Mouse (Mus musculus) midbrain, embryonic 15.5 days (tissue): ENCODE data around the gene Ppbp. TPM values are rescaled to one million over a fixed set of nuclear protein-coding genes. Genes with fewer than 3 reads are reported as not detected.

Source experiments
- ATAC-seq: fragments of 200-750 bp; cut with Nextera tagmentation; replicated peaks from 2 replicates; pipeline ENCODE4 v1.8.0; 2017; ENCODE audit warnings: moderate TSS enrichment
- H3K27ac ChIP-seq: fragments of 300-500 bp; sonication (generic); 2 replicates; pipeline ENCODE4 v1.5.1; 2015; ENCODE audit warnings: mild to moderate bottlenecking, inconsistent platforms
- H3K27me3 ChIP-seq: fragments of 300-500 bp; sonication (generic); replicated peaks from 2 replicates; pipeline ENCODE4 v1.6.1; 2015; ENCODE audit warnings: inconsistent platforms
- H3K36me3 ChIP-seq: fragments of 300-500 bp; sonication (generic); replicated peaks from 2 replicates; pipeline ENCODE4 v1.6.1; 2015; ENCODE audit warnings: inconsistent platforms
- H3K4me1 ChIP-seq: fragments of 300-500 bp; sonication (generic); 2 replicates; pipeline ENCODE4 v1.6.1; 2015; ENCODE audit warnings: inconsistent platforms
- H3K4me2 ChIP-seq: fragments of 300-500 bp; sonication (generic); 2 replicates; pipeline ENCODE4 v1.6.1; 2015; ENCODE audit warnings: inconsistent platforms, mild to moderate bottlenecking, moderate library complexity
- H3K4me3 ChIP-seq: fragments of 300-500 bp; sonication (generic); 2 replicates; pipeline ENCODE4 v1.5.1; 2015; ENCODE audit warnings: mild to moderate bottlenecking, inconsistent platforms
- H3K9ac ChIP-seq: fragments of 300-500 bp; sonication (generic); 2 replicates; pipeline ENCODE4 v1.6.1; 2015; ENCODE audit warnings: mild to moderate bottlenecking, inconsistent platforms
- H3K9me3 ChIP-seq: fragments of 300-500 bp; sonication (generic); 2 replicates; pipeline ENCODE4 v1.6.1; 2016; ENCODE audit warnings: inconsistent platforms
- WGBS: fragments of 180-500 bp; shearing (Covaris S2); methylation state at CpG from one replicate; pipeline ENCODE4 v1.1.7; 2015; ENCODE audit warnings: mixed read lengths; 5-methylcytosine and 5-hydroxymethylcytosine counted together
- polyA plus RNA-seq: library from polyadenylated mRNA; unstranded; fragments of >200 nt; fragmentation: Nextera tagmentation; extraction: Ambion mirVana; gene quantifications from 2 replicates; pipeline ENCODE4 v1.2.1, GENCODE M21; 2015

Gene Ppbp
- 0.84 and 1.7 TPM in 2 replicates for polyA plus RNA-seq

GRCm38 (mm10) chr5:90768218-90768617 is at the start of gene Ppbp:
TSS of gene Ppbp (plus strand) at chr5:90768518.
- Histone ChIP-seq H3K27ac (no peak within 1 kb of the TSS), H3K9ac (no peak within 1 kb of the TSS), H3K4me2 (no peak within 1 kb of the TSS), H3K9me3 (no peaks in the 10 kb centered on the region), H3K4me1 (no peaks in the 10 kb centered on the region), H3K36me3 (no peaks in the 10 kb centered on the region), H3K4me3 (no peak within 1 kb of the TSS), H3K27me3 (no peaks in the 10 kb centered on the region)
- 68% methylated on average over 3 of the region's 3 CpGs for WGBS
- no peak for ATAC-seq

- Histone ChIP-seq H3K9ac (no peak overlapping the region), H3K4me2 (no peak overlapping the region), H3K27me3 (no peaks in the 10 kb centered on the region), H3K4me1 (no peaks in the 10 kb centered on the region), H3K27ac (no peak overlapping the region), H3K4me3 (no peak overlapping the region), H3K9me3 (no peaks in the 10 kb centered on the region), H3K36me3 (no peaks in the 10 kb centered on the region)
- ATAC-seq = no peak
- 93% methylated on average over 3 of the region's 3 CpGs for WGBS
Measured at GRCm38 (mm10) chr5:90722656-90723055, 45.7 kb upstream of the Ppbp start.

GRCm38 (mm10) chr5:90728254-90728653 is 40.1 kb upstream of the Ppbp start:
- no peak overlapping the region for H3K9ac ChIP-seq
- no peaks in the 10 kb centered on the region for H3K36me3 ChIP-seq
- WGBS = 75% methylated on average over 3 of the region's 3 CpGs
- H3K27ac ChIP-seq = no peak overlapping the region
- no peak overlapping the region for H3K4me2 ChIP-seq
- H3K27me3 ChIP-seq = no peaks in the 10 kb centered on the region
- H3K4me3 ChIP-seq = no peak overlapping the region
- ATAC-seq = no peak
- H3K4me1 ChIP-seq = no peaks in the 10 kb centered on the region
- no peaks in the 10 kb centered on the region for H3K9me3 ChIP-seq

GRCm38 (mm10) chr5:90731480-90731879 is 36.8 kb upstream of the Ppbp start:
- Histone ChIP-seq H3K9me3 (no peaks in the 10 kb centered on the region), H3K27ac (no peak overlapping the region), H3K4me1 (no peaks in the 10 kb centered on the region), H3K27me3 (no peaks in the 10 kb centered on the region), H3K4me2 (no peak overlapping the region), H3K36me3 (no peaks in the 10 kb centered on the region), H3K4me3 (no peak overlapping the region), H3K9ac (no peak overlapping the region)
- 81% methylated on average over 4 of the region's 4 CpGs for WGBS
- ATAC-seq = no peak

DNA sequence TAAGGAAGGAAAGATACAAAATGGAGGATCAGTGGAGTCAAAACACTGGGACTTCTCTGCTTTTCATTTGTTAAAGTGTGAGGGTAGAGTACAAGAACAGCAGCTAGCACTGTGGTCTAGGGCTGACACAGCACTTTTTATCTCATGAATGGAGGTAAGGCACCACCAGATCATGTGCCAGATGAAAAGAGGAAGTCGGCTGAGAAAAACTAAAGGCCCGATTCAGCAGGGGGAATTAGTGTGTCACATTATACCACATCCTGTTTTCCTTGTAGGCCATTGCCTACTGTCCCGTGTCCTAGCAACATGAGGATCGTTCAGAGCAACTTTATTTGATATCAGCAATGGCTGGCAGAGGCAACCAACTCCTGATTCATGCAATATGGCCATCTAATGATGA is 26.3 kb upstream of the Ppbp start:
- Histone ChIP-seq H3K4me2 (no peak overlapping the region), H3K9ac (no peak overlapping the region), H3K9me3 (no peaks in the 10 kb centered on the region), H3K27me3 (no peaks in the 10 kb centered on the region), H3K27ac (no peak overlapping the region), H3K36me3 (no peaks in the 10 kb centered on the region), H3K4me3 (no peak overlapping the region), H3K4me1 (no peaks in the 10 kb centered on the region)
- no peak for ATAC-seq
- 74% methylated on average over 4 of the region's 4 CpGs for WGBS

GRCm38 (mm10) chr5:90753934-90754333 is 14.4 kb upstream of the Ppbp start:
- H3K9ac ChIP-seq = no peak overlapping the region
- no peak for ATAC-seq
- no peaks in the 10 kb centered on the region for H3K9me3 ChIP-seq
- H3K27me3 ChIP-seq = no peaks in the 10 kb centered on the region
- H3K27ac ChIP-seq = no peak overlapping the region
- H3K36me3 ChIP-seq = no peaks in the 10 kb centered on the region
- H3K4me3 ChIP-seq = no peak overlapping the region
- no peak overlapping the region for H3K4me2 ChIP-seq
- 97% methylated on average over 1 of the region's 1 CpGs for WGBS
- H3K4me1 ChIP-seq = peaks cover 6% of the 10 kb centered on the region

DNA sequence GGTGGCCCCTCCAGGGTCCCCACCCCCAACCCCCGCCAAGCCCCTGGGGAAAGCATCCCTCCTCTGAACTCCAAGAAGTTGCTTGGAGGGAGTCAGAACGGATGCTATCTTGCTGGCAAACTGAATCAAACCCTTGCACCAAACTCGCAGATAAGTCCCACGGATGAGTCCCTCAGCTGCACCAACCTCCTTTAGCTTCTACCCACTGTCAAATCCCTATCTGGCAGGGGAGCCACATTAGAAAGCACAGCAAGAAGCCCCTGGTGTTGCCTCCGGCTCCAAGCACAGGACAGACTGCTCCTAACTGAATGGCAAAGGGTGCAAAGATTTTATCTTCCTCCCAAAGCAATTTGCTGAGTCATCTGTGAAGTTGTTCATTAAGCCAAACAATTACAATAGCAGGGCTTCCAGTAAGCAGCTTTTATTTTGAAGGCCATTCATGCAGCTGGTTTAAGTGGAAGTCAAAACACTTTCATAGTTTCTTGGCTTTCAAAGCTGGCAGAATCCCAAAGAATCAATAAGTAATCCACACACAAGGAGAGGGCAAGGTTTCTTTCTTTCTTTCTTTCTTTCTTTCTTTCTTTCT is 10.2 kb upstream of the Ppbp start:
- Histone ChIP-seq H3K27me3 (no peaks in the 10 kb centered on the region; the same call in 1 of the 2 replicates), H3K4me3 (no peak overlapping the region), H3K27ac (no peak overlapping the region), H3K9ac (no peak overlapping the region), H3K4me2 (no peak overlapping the region), H3K36me3 (no peaks in the 10 kb centered on the region), H3K4me1 (peaks cover 17% of the 10 kb centered on the region), H3K9me3 (no peaks in the 10 kb centered on the region)
- WGBS = 44% methylated on average over 5 of the region's 5 CpGs
- no peak for ATAC-seq

GRCm38 (mm10) chr5:90759077-90760065 is 8.9 kb upstream of the Ppbp start, which contains the start of gene Cxcl5:
TSS of gene Cxcl5 (plus strand) at chr5:90759360.
- Histone ChIP-seq H3K9me3 (no peaks in the 10 kb centered on the region), H3K36me3 (no peaks in the 10 kb centered on the region), H3K4me1 (peaks cover 17% of the 10 kb centered on the region), H3K27ac (no peak within 1 kb of the TSS), H3K9ac (peak within 1 kb of the TSS; percentile 81), H3K4me3 (peak within 1 kb of the TSS; percentile 53), H3K4me2 (peak within 1 kb of the TSS; percentile 92), H3K27me3 (no peaks in the 10 kb centered on the region; the same call in 1 of the 2 replicates)
- 3% methylated on average over 32 of the region's 32 CpGs for whole genome bisulfite sequencing
- ATAC-seq = peak; percentile 90

- H3K9me3 ChIP-seq = no peaks in the 10 kb centered on the region
- no peak overlapping the region for H3K9ac ChIP-seq
- ATAC-seq = no peak
- H3K4me1 ChIP-seq = peaks cover 17% of the 10 kb centered on the region
- H3K4me2 ChIP-seq = no peak overlapping the region
- 43% methylated on average over 4 of the region's 4 CpGs for WGBS
- H3K4me3 ChIP-seq = no peak overlapping the region
- H3K27ac ChIP-seq = no peak overlapping the region
- no peaks in the 10 kb centered on the region for H3K36me3 ChIP-seq
- no peaks in the 10 kb centered on the region; the same call in 1 of the 2 replicates for H3K27me3 ChIP-seq
Measured at GRCm38 (mm10) chr5:90760303-90760702, 8.0 kb upstream of the Ppbp start.

DNA sequence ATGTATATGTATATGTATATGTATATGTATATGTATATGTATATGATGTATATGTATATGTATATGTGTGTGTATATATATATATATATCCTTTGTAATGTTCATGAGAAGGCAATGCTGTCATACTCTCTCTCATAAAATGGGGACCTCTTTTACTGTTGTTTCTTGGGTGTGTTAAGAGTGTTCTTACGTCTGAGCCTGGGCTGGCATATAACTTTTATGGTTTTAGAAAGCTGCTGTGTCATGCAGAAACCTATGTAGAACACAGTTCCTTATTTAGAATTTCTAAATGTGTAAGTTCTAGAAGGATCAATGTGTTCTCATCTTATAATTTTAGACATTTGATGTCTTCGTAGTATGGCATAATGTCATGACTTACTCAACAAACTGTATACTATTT is 7.5 kb upstream of the Ppbp start:
- Histone ChIP-seq H3K4me1 (peaks cover 17% of the 10 kb centered on the region), H3K9ac (no peak overlapping the region), H3K27me3 (no peaks in the 10 kb centered on the region; the same call in 1 of the 2 replicates), H3K9me3 (no peaks in the 10 kb centered on the region), H3K4me2 (no peak overlapping the region), H3K27ac (no peak overlapping the region), H3K36me3 (no peaks in the 10 kb centered on the region), H3K4me3 (no peak overlapping the region)
- ATAC-seq = no peak
- WGBS = 96% methylated on average over 2 of the region's 2 CpGs

DNA sequence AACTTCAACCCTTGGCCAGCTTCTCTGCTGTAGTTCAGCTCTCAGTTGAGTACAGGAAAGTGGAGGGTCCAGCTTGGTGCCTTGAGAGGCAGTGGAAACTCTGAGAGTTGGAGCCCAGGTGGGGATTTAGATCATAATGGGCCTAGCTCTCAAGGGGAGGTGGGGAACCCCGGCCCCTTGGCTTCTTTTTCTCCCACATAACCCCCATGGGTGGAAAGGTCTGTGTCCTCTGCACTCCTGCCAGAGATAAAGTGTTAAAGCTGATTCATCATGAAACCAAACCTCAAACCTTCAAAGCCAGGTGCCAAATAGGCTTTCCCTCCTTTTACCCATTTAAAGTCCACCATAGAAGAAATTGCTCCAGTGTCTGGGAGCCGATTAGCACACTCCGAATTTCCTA is 6.5 kb upstream of the Ppbp start:
- no peak for ATAC-seq
- H3K4me2 ChIP-seq = no peak overlapping the region
- H3K9ac ChIP-seq = no peak overlapping the region
- H3K4me1 ChIP-seq = peaks cover 17% of the 10 kb centered on the region
- H3K4me3 ChIP-seq = no peak overlapping the region
- H3K27me3 ChIP-seq = no peaks in the 10 kb centered on the region; the same call in 1 of the 2 replicates
- H3K27ac ChIP-seq = no peak overlapping the region
- no peaks in the 10 kb centered on the region for H3K9me3 ChIP-seq
- no peaks in the 10 kb centered on the region for H3K36me3 ChIP-seq
- WGBS = 90% methylated on average over 3 of the region's 3 CpGs

DNA sequence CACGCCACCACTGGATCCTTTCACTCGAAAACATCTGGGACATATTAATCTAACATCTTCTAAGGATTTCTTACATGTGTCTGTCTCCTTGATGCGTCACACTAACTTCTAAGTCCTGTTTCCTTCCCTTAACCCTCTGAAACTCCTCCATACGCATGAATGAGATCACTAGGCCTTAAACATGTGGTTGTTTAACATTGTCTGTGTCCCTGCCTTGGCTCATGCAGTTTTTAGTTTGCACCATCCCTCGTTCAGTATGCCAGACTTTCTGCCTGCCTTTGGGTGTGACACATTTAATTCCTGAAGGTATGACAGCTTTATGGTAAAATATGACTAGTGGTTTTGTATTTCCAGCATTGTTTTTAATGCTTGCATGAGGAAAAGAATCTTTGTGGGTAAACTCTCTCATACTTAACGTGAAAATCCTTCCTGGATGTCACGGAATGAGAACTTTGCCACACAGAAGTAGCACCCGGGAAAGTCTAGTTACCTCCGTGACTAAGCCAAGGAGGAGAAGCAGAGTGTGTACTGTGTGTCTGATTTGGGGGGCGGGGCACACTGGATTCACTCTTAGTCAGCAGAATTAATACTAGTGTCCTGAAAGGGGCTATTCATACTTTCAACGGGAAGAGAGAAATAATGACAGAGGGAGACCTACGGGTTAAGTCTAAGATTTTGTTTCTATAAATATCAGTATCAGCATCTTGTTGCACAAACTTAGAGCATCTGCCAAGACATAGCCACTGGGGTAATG is 4.2 kb upstream of the Ppbp start:
- no peak overlapping the region for H3K27ac ChIP-seq
- no peak for ATAC-seq
- no peak overlapping the region for H3K4me2 ChIP-seq
- H3K4me3 ChIP-seq = no peak overlapping the region
- no peaks in the 10 kb centered on the region; the same call in 1 of the 2 replicates for H3K27me3 ChIP-seq
- H3K9ac ChIP-seq = no peak overlapping the region
- H3K4me1 ChIP-seq = peaks cover 9% of the 10 kb centered on the region
- H3K36me3 ChIP-seq = no peaks in the 10 kb centered on the region
- 81% methylated on average over 12 of the region's 12 CpGs for WGBS
- no peaks in the 10 kb centered on the region for H3K9me3 ChIP-seq
